Mouse (Mus musculus) heart, postnatal 25 days (tissue): ENCODE results near the gene Irgm1. TPM values are rescaled to one million over a fixed set of nuclear protein-coding genes. Genes with fewer than 3 reads are reported as not detected.
"Not testable (repeated sequence)": the region's sequence is repeated elsewhere in the genome, so short reads cannot be mapped to it uniquely, and the experiment has no call there.

ENCODE experiments used
- DNase-seq: peaks from one replicate; pipeline ENCODE4 v3.0.0; 2022; ENCODE audit warnings: low spot score
- intact Hi-C: fragments of 180-260 bp; cut with DNase I; formaldehyde crosslinking; loops from one replicate; pipeline ENCODE4 v1.15.1; 2025
- total RNA-seq, 2 experiments: library from RNA; stranded (reverse); gene quantifications; 2 replicates each; pipeline ENCODE4 v1.2.3; 2021

The Irgm1 gene
- total RNA-seq, result 1 to 10 TPM; 8.8 to 8.9 TPM

DNA sequence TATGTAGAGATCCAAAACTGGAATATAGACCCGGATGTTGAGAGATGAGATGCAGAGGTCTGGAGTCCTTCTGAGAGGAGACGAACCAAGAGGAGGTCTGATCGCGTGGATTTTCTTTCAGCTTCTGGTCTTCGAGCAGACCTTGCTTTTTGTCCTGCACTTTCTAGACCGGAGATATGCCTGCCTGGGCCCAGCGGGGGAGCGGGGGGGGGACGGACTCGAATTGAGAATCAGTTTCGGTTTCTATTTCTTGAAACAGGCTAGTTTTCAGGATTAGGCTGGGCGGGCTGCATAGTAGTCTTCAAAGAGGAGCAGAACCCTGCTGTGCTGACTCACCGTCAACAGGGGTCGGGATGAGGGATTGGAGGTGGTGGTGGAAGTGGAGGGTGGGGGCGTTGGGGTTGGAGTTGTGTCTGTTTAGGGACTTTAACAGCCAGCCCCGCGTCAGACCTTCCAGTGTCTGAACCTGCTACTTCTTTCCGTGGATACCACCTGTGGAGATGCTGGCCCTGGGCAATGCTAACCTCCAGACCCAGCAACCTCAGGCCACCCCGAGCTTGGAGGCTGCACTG is at the start of gene Irgm1:
Irgm1 (minus strand) TSS at position 483 of the 572 bp plus-strand sequence.
- DNase-seq, result peak; percentile 49
- intact Hi-C loops, result loop anchor here (2.0 to 5.0 kb wide), 4 partner anchors 14 to 381 kb away; partner anchors contain the start of gene Btnl9

GRCm38 (mm10) chr11:48918380-48918779 is 46.9 kb upstream of the Irgm1 start:
- intact Hi-C loops, result no loop called here
- DNase-seq, result no peak

- DNase-seq, result no peak
- intact Hi-C loops, result no loop called here
These were observed 42.1 kb upstream of the Irgm1 start for GRCm38 (mm10) chr11:48913611-48914010.

DNA sequence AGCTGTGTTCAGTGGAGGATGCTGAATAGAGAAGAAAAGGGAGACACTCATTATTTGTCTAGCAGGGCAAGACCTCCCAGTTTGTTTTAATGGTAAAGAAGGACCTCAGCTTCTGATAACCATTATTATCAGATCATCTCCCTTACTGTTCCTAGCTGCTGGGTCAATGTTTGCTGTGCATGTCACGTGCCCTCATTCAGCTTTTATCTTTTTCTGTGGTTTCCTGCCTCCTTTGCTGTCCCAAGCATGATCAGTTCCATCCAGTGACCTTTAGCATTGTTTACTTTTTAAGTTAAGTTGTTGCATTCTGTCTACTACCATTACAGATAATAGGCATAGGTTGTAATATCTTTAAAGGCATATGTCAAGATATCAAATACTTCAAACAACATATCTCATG is 37.0 kb upstream of the Irgm1 start:
- DNase-seq, result no peak
- intact Hi-C loops, result no loop called here

DNA sequence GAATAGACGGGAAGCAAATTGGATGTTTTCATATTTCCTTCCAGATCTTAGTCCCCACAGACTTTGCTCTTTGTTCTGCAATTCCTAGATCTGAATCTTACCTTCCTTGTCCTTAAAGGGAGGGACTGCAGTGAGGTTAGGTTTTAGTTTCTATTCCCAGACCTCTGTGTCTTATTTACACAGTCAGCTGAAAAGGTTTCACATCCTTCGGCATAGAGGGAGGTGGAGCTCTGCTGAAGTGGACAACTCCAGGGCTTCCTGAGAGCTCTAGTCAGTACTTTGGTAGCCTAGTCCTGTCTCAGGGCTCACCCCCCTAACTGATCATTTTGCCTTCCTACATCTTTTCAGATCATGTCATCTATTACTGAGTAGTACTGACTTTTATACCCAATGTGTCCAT is 30.5 kb upstream of the Irgm1 start, which contains the start of gene Gm5431:
Gm5431 (minus strand) TSS at position 194 of the 400 bp plus-strand sequence.
- intact Hi-C loops, result no loop called here
- no peak for DNase-seq

DNA sequence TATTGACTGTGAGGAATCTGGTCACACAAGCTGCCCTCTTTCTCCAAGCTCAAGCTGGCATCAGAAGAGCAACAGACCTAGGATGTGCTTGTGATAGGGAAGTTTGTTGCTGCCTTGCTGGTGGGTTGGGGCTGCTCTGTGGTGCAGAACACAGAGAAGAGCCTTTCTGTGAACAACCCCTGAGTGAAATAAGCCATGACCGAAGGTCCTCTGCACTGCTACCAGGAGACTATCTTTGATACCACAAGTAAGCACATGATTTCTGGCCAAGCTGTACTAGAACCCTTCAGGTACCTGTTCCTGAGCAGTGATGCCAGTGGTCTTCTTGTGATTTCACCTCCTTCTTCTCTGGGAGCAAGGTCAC is 30.1 kb upstream of the Irgm1 start:
- intact Hi-C loops, DNase-seq: not testable (repeated sequence)

DNA sequence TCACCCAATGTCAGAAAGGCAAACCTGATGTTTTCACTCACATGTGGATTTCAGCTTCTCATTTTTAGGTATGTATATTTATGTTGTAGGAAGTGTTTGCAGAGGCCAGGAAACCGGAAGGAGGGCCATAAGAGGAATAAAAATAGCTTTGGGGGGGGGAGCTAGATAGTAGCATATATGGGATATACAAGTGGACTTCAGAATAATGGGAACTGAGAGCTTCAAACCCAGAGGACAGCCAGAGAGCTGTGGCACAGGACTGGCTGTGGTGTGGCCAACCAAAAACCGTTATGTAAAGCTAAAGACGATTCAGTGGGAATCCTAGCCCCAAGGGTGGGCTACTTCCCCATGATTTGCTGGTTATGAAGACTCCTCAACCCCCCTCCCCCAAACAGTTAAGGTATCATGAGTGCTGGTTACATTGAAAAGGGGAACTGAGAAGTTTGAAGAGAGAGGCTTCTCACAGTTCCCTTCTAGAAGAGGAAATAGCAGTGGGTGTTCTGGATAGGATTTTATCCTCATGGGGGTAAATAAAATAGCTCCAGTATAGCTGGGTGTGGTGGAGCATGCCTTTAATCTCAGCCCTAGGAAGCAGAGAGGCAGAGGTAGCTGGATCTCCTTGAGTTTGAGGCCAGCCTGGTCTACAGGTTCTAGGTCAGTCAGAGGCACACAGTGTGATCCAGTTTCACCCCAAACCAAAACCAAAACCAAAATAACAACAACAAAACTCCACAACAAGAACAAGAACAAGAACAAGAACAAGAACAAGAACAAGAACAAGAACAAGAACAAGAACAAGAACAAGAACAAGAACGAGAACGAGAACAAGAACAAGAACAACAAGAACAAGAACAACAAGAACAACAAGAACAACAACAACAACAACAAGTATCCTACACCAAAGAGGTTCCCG is 29.4 kb upstream of the Irgm1 start:
- DNase-seq, intact Hi-C loops: not testable (repeated sequence)

- intact Hi-C loops, result no loop called here
- DNase-seq, result no peak
These were observed 27.4 kb upstream of the Irgm1 start for GRCm38 (mm10) chr11:48898812-48899431.

DNA sequence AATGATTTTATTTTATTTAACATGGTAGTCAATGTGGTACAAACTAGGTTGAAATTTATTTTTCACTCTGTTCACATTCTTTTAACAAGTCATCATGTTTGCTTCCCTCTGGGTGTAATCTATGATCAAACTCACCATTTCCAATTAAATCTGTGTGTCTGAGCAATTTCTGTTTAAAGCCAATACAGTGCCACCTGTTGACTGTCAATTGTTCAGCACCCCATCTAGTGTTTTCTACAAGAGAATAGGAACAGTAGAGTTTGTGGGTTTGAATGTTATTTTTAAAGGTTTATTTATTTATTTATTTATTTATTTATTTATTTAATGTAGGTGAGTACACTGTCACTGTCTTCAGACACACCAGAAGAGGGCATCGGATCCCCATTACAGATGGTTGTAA is 5.2 kb upstream of the Irgm1 start:
- intact Hi-C loops, result no loop called here
- DNase-seq, result no peak

DNA sequence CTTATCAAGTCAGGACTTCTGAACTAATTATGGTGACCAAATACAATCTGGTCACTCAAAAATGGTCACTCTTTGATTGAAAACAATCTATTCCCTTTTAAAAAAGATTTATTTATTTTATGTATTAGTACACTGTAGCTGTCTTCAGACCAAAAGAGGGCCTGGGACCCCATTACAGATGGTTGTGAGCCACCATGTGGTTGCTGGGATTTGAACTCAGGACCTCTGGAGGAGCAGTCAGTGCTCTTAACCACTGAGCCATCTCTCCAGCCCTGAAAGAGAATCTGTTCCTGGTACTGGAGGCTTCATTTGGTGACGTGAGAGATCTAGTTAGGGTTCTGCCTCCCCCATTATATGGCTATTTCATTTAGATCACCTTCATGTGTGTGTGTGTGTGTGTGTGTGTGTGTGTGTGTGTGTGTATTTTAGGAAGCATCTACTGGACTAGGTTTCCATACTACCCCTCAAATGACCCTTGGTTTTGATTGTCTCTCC is 3.9 kb upstream of the Irgm1 start:
- intact Hi-C loops, result loop anchor here (2.0 kb wide), 1 partner anchor 395 kb away; no protein-coding TSS in a partner anchor
- not testable (repeated sequence) for DNase-seq

GRCm38 (mm10) chr11:48874465-48874864 is 3.0 kb upstream of the Irgm1 start:
- intact Hi-C loops, result loop anchor here (1.0 to 5.0 kb wide), 5 partner anchors 213 to 396 kb away; partner anchors contain the start of gene Btnl9
- DNase-seq, result no peak

DNA sequence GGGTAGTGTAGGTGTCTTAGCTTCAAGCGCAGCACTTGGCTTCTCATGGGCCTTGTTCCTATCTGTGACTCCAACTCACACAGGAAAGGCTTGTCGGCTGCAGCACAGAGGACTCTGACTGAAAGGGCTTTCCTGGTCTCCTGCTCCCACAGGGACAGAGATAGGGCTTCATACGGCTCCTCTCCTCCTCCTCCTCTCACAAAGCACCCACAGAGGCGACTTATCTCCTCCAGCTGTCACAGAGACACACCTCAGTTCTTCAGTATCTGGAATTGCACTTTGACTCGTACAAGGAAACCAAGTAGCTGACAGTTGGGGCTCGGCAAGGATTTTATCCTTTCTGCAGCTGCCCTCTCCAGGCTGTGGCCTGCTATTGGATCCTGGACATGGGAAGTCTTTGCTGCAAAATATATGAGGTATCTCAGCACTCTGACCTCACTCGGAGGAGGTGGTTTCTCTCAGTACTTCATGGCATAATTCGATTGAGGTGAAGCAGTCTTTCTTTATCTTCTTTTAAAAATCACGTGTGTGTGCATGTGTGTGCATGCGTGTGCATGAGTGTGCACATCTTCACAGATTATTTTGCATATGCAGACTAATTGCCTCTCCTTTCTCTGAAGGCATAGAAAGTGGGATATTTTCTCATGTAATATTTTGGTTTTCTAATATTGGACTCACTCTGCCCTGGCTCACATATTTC is 2.3 kb upstream of the Irgm1 start:
- intact Hi-C loops, result loop anchor here (1.0 to 5.0 kb wide), 5 partner anchors 214 to 397 kb away; partner anchors contain the start of gene Btnl9
- DNase-seq, result no peak

- intact Hi-C loops, result loop anchor here (5.0 kb wide), 3 partner anchors 215 to 380 kb away; partner anchors contain the start of gene Btnl9
- DNase-seq, result no peak
These were observed 1.3 kb upstream of the Irgm1 start for GRCm38 (mm10) chr11:48872695-48873300.

DNA sequence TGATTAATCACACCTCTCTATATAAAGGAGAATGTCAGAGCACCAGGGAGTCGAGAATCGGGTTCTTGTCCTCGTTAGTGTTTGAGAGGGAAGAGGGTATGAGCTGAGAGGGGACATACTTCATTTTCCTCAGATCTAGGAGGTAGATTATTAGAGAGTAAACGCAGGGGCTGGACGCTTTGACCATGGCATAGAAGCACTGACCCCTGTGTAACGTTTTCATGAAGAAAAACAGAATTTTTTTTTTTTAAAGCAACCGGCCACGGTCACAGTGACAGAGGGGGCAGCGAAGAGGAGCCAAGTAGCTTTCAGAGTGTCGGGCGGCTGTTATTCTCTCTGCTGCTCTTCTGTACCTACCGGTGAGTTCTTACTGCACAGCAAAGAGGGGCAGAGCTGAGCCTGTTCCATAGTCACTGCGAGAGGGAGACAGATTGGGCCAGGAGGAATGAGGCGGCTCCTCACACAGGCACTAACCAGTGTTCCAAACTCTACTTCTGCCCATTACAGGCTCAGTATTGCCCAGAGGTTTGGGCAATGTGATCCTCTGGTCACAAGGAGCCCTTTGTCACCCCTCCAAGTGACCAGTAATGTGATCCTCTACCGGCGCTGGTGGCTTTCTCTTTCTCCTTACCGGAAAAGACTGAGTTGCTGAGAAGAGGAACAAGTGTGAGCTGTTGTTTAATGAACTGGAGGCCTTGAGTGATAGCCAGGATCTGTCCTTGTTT is 496 bp upstream of the Irgm1 start:
- intact Hi-C loops, result loop anchor here (2.0 to 5.0 kb wide), 4 partner anchors 15 to 380 kb away; partner anchors contain the start of gene Btnl9
- DNase-seq, result no peak

DNA sequence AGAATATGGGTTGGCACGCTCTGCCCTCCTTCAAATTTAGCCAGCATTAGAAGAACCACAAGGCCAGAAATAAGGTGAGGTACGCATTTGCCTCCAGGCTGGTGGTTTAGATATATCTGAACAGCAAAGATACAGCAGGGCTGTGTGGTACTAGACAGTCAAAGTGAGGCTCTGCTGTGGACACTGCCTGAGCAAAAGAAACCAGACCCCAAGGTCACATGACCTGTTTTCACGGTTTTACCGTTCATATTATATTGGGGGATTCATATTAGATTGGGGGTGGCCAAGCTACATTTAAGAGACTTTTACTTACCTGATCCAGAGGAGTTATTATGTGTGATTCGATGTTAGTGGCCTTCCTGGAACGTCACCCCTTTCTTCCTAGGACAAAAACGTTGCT is 702 bp downstream of the Irgm1 start:
- intact Hi-C loops, result loop anchor here (2.0 to 5.0 kb wide), 4 partner anchors 14 to 382 kb away; partner anchors contain the start of gene Btnl9
- no peak for DNase-seq

GRCm38 (mm10) chr11:48869380-48870110 is 1.9 kb downstream of the Irgm1 start:
- intact Hi-C loops, result loop anchor here (2.0 to 5.0 kb wide), 4 partner anchors 13 to 383 kb away; partner anchors contain the start of gene Btnl9
- DNase-seq, result no peak

GRCm38 (mm10) chr11:48866481-48866880 is 5.0 kb downstream of the Irgm1 start:
- no peak for DNase-seq
- intact Hi-C loops, result no loop called here

GRCm38 (mm10) chr11:48863808-48864207 is 7.7 kb downstream of the Irgm1 start:
- DNase-seq, result no peak
- intact Hi-C loops, result no loop called here
